Mouse (Mus musculus) brain, adult 2 months (tissue): ENCODE measurements around the gene Ltbp2.

Source experiments
- DNase-seq: peaks from one replicate; pipeline ENCODE4 v3.0.0; 2011; ENCODE audit warnings: low read depth, low spot score

Ltbp2 gene

DNA sequence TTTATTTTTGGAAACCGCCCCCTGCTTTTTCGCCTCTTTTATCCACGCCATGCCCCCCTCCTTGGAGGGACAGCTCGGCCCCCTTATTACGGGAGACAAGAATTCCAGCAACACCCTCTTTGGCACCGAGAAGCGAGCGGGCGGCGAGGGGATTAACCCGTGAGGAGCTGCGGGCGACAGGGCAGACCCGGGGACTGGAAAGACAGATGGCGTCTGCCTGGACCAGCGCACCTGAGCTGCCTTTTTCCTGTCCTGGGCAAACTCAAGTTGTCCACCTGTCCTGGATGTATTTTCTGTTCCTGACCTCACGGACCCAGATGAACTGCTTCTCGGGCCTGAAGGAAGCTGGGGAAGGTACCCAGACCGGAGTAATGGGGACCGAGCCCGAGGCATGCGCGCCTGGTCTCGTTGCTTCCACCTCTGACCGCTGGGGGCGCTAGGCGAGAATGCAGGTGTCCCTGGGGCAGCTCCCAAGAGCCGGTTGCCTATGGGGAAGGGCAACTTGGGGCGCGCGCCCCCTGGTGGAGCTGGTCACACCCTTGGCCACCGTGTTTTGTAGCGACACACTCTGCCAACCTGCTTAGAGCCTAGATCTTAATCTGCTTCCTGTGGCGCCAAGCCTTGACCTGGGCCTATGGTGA, at the start of gene Ltbp2:
Gene Ltbp2 (minus strand): TSS at position 52 of the 641 bp plus-strand sequence.
- peak; percentile 81 for DNase-seq

DNA sequence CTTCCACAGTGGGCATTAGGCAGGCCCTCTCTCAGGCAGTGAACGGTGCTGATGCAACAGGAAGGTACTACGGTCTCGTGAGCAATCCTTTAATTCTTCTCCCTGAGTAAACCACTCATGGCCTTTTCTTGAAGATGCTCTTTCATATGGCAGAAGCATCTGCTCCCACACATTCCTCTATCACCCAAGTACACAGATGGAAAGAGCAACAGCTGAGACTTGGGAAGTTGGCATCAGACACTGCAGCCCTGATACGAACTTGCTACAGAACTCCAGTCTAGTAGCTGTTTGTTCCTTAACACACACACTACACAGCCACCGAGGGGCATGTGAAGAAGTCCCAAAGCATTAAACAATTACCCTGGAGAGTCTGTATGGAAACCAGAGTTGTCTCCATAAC, 48.0 kb upstream of the Ltbp2 start:
- peak; percentile 72 for DNase-seq

DNA sequence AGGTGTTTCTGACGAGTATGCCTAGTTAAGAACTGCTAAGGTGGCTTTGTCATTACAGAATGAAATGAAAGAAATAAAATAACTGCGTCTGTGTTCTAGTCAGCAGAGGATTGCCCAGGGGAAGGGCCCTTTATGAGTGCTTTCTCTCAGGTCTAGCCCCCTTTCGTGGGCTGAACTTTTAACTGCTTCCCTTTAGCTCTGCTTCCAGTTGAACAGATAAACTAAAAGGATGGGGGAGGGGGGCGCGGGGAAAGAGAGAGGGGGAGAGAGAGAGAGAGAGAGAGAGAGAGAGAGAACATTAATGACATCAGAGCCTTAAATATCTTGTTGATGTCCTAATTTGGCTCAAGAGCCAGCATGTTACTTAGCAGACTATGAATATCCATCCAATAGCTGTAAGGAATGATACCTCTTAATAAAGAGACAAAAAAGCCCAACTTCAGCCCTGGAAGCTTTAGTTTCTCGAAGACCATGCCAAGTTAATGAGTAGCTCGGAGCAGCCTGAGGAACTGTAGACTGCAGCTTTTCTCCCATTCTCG, 45.6 kb upstream of the Ltbp2 start:
- no peak for DNase-seq

DNA sequence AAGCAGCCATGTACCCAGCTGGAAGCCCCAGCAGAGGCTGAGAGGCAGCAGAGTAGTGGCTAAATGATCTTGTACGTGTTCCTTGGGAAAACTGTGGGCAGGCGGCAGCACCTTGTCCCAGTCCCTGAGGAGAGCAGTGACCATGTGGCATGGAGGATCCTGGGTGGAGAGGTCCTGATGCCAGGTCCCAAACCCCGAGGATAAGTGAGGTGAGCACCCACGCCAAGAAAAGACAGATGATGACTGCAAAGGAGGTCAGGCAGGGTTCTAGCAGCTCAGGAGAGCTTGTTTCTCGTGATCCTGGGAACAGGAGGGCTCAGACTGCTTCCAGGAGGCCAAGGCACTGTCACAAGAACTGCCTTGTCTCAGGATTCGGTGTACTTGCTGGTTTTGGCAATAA, 42.5 kb upstream of the Ltbp2 start:
- peak; percentile 51 for DNase-seq

DNA sequence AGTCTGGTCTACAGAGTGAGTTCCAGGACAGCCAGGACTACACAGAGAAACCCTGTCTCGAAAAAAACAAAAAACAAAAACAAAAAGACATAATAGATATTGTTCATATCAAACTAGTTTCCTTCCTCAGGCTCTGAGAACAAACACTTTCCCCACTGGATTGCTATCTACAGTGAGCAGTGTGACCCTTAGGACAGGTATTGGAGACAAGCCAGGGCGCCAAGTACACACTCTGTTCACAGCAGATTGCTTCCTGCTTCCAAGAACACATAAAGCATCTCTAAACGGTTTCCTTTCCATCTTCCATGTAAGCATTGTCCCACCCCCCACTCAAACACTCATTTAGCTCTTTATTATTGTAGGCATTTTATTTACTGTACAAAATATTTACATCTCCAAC, 41.5 kb upstream of the Ltbp2 start:
- DNase-seq = no peak

DNA sequence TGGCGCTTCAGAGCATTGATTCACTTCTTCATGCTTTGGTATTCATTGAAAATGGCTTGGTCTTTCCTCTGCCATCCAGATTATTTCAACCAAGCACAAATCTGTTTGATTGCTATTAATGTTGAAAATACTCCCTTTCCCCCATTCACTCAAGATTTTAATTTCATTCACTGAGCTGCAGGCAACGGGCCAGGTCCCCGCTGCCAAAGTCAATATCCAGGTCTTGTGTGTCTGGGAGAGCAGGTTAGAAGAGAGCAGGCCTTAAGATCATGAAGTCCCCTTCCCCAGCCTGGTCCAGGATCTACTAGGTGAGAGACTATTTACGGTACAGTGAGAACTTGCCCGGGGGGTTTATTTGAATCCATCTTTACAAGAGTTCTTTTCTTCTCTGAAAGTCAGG, 38.6 kb upstream of the Ltbp2 start:
- DNase-seq = no peak

DNA sequence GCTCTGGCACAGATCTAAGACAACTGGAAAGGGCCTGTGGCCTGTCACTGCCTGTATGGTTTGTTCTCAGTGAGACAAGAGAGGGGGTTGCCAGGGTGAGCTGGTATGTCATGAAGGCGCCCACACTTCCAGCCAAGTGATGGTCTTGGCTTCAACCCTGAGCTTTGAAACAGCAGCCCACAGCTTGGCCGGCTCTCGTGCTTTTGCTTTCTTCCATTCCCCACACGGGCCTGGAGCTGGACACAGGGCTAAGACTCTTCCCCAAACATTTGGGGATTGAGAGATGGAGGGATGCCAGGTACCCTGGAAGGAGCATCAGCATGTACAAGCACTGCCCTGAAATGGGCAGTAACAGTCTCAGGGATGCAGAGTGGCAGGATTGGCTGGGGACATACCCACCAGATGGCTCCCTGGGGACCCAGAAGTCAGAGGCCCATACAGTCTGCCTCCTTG, 36.3 kb upstream of the Ltbp2 start:
- DNase-seq = no peak

DNA sequence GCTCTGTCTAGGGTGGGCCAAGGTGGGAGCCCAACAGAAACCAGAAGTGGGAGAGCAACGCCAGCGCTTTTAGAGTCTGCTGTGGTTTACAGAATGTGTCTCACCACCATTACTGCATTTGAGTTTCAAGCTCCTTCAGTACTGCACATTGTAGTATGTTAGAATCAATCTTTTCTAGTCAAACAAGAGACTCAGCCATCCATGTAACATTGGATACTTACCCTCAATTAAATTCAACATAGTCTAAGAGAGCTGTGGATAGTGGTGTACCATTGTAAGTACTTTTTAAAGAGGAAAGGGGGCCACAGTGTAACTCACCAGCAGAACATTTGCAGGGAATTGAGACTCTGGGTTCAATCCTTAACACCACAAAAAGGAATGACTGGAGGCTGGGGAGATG, 35.3 kb upstream of the Ltbp2 start:
- no peak for DNase-seq

DNA sequence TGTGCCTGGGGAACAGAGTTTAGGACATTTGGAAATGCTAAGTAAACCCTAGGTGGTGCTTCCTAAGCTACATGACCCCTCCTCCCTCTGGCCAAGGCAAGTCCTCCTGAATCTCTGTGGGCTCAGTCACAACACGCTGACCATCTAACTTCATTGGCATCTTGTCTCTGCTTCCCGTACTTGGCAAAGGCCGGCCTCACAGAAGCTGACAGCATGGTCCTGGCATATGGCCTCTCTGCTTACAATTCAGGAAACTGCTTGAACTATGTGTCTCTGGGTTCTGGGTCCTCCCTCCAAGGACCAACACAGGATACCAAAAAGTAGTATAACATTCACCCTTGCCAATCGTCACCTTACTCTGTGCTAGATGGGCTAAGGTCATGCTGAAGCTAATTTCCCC, 33.7 kb upstream of the Ltbp2 start:
- DNase-seq = peak; percentile 85

DNA sequence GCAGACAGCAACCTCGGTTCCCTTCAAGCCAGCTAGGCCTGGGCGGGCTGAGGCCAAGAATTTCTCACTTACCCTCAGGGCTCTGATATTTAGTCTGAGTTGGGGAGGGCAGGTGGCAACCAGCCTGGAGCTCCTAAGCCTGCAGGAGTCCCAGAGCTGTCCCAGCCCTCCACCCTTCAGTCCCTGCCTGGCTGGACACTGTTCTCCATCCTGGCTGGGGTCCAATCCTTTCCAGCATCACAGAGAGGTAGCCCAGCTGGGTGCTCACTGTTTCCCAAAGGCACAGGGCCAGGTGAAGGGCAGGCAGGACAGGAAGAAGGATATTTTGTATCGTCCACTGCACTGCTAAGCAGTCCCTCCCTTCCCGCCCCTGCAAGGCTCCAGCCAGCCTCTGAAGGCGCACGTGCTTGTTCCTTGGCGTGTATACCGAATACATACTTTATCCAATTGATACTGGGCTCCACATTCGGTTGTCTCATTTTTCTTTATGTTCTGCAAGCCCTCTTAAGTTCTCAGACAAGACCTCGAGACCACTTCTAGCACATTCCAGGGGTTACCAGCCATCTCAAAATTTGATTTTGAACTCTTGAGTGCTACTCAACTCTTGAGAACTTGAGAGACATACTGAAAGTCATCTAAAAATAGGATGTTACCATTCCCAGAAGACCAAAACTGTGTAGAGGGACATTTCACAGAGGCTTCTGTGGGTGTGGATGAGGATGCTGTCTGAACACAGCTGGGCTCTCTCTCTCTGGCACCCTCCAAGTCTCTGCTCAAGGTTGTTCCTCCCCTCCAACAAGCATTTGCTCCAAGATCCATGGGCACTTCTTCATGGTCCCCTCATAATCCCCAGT, 31.5 kb upstream of the Ltbp2 start:
- DNase-seq = peak; percentile 88

DNA sequence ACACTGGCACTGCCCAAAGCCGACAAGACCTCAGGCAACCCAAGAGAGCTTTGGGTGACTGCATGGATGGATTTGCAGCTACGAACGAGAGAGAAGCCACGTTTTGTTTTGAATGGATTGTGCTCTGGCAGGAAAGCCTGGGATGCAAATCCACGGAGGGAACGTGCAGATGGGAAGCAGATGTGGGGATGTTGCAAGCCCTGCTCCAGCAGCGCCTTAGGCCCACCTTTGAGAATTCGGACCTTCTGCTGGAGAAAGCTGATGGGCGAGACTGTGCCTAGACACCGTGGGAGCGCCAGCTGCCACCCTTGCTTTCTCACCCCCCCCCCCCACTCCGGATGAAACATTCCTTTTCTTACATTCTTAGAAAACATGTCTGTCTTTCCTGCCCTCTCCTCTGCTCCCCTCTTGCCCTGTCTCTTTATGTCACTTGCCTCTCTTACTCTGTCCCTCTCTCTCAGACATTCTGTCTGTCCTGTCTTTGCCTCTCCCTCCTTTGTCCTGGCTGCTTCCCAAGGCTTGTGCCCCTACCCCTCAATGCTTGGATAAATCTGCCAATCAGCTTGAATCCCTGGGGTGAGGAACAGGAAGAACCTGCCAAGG, 30.8 kb upstream of the Ltbp2 start:
- DNase-seq = peak; percentile 20

DNA sequence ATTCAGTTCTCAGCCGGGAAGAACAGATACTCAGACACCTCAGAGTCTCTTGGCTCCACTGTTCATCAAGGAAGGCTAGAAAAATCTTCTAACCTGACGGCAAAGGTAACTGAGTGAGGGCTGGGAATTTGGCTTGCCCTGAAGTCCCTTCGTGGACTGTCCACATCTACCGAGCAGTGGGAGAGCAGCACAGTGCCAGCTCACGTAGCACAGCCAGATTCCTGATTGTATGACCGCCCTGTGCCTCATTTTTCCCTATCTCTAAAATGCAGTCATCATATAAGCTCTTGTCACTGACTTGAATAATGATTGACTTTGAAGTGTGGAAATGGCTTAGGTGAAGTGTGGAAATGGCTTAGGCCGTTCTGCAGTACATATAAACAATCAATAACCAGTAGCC, 28.1 kb upstream of the Ltbp2 start:
- no peak for DNase-seq

DNA sequence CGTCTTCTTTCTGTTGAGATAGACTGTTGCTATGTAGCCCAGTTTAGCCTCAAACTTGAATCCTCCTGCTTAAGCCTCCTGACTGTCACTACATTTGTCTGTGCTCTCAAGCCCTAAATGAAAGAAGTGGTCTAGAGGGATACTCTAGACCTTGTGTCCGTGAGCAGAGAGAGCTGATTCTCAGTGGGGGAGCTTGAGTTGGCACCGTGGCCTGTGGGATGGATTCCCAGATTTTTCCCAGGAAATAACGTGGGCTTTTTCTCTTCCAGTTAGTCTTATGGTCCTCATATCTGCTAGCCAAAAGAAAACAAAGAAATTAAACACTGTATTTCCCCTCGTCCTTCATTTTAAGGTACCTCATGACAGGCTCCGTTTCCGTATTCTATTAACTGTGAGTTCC, 24.0 kb upstream of the Ltbp2 start:
- no peak for DNase-seq

DNA sequence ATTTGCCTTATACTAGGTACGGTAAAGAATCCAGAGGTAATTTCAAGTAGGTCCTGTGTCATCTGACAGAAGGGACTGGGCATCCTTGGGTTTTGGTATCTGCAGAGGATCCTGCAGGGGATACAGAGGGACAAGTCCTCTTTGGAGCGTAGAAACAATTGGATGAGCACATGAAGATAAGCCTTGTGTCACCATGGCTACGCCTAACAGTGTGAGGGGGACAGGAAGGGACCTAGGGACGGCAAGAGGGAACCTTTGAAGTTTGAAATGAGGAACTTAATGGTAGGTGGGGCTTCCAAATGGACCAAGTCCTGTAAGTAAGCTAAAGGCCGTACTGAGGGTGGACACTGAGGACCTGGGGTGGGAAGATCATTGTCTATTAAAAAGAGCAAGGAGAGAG, 21.0 kb upstream of the Ltbp2 start:
- DNase-seq = no peak

DNA sequence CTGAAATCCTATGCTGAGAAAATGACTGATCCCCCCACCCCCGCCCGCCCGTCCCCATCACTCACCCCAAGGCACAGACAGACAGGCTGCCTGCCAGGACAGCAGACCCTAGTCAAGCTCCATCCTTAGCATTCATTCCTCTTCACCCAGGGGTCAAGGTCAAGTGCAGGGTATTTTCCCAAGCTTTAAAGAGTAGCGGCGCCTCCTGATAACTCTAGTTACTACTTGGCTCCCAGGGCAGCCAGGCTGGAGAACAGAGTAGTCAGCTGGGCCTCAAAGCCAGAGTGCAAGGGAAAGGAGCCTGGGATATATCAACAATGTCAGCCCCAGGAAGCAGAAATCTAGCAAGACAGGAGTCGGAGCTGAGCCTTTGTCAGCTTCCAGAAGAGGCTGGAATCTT, 19.9 kb upstream of the Ltbp2 start:
- DNase-seq = no peak

DNA sequence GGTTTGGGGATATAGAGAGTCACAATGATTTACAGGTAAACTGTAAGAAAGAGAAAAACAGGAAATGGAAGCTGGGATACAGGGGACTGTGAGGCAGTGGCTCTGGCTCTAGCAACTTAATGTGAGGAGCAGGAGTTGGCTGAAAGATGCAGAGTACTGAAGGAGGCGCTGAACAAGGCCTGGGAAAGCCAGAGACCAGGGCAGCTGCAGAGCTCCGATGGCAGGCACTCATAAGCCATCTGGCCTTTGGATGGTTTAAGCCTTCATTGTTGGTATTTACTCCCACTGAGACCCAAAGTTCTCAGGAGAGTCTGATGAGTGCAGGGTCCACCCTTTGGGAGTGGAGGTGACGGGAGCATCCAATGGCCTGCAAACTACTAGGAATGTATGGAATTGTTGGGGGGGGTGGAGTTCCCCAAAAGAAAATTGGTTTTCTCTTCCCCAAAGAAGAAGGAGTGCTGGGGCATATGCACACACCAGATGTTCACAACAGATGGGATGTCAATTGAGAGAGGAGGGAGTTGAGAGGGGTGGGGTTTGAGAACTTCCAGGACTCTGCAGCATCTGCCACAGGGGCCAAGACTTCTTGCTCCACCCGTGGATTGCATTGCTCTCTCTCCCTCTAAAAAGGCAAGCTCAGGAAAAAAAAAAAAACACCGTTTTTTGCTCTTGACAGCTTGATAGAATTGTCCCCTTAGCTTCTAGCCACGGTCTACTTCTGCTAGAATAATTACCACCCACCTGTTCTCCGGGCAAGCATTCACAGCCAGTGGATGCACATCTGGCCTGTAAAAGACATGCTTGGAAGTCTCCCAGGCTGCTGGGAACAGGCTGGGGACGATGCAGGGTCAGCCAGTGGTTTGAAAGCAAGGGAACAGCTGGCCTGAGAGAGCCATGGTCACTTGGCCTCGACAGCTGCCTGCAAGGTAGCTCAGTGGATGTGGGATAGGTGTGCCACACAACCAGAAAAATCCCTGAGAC, 17.6 kb upstream of the Ltbp2 start:
- DNase-seq = no peak

DNA sequence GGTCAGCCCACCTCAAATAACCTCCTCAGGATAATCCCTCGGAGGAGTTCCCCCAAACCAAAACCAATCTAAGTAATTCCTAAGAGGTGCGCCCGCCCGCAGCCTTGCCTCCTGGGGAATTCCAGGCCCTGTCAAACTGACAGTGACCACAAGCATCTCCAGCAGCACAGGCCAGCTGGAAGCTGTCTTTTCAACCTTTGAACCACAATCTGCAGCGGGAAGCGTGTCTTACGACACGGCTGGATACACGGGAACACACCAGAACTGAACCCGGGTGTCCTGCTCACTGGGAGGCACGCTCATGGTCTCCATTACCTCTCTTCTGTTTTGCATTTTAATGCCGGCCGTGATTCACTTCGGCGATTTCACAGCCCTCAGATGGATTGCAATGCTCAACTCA, 14.0 kb upstream of the Ltbp2 start:
- no peak for DNase-seq

DNA sequence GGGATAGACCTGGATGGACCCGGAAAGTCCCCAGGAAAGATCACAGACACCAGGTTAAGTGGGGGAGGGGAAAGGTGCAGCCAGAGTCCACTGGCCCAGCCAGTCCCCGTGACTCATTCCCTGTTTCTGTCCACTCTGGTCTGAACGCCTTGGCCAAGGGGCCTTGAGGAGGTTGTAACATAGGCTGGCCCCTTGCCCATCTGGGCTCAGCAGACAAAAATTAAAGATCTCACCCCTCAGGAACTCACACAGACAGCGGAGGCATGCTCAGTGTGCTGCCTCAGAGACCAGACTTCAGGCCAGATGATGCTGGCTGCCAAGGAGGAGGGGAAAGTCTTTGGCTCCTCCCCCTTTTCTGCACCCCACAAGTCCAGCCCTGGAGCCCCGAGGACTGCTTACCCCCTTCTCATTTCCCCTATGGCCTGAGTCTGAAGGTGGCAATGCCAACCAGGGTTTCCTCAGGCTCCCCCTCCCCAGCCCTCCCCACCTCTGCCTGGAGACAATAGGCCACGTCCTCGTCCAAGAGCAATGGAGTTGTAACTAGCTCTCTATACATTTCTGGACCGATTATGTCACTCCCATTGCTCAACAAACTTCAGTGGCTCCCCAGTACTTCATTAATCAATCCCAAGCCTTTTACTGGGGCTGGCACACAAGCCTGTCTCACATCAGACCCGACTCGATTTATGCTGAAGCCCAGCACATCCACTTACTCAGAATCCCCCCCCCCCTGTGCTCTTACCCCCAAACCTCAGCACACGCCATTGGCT, 9.0 kb upstream of the Ltbp2 start:
- no peak for DNase-seq

DNA sequence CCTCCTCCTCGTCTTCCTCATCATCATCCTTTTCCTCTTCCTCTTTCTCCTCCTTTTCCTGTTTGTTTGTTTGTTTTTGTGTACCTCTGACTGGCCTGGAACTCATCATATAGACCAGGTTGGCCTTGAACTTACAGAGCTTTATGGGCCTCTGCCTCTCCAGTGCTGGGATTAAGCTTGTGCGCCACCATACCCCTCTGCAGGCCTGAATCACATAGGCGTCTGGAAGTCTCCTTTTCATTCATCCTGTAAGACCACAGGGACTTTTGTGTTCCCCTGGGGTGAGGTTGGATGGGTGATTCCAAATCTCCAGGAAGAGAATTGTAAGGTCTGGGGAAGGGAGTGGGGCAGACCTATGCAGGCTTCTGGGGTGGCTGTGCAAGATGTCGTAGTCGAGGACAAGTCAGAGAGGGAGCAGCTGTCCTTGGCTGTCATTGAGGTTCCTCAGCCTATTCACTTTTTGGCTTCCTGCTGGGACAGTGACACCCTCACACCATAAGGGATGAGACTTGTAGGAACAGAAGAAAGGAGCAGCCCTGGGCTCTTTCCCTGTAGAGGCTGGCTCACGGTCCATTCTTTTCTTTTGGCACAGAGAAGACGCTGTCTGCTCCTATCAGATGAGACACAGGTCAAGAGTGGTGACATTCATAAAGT, 8.2 kb upstream of the Ltbp2 start:
- no peak for DNase-seq

DNA sequence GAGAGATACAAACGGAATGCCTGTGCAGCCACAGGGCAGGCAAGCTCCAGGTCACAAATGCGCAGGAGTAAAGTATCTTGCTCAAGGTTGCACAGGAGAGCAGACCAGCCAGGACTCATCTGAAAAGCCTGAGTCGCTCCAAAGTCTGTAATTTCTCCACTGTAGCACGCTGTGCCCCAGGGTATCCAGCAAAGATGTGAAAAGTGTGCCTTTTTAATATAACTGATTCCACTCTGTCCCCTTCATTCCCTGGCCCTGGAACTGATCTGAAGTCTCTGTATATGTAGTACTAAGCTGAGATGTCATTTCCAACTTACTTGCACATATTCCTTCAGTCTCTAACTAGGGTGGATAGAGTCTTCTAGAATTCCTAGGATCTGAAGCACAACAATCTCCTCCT, 6.5 kb upstream of the Ltbp2 start:
- no peak for DNase-seq
